Mouse (Mus musculus) left cerebral cortex, postnatal 14 days (tissue): ENCODE results near the gene Med20. TPM values are rescaled to one million over a fixed set of nuclear protein-coding genes. Genes with fewer than 3 reads are reported as not detected.
"Not testable (repeated sequence)": the region's sequence is repeated elsewhere in the genome, so short reads cannot be mapped to it uniquely, and the experiment has no call there.

Source experiments
- DNase-seq, 2 experiments: peaks; one replicate each; pipeline ENCODE4 v3.0.0; 2021 to 2022; ENCODE audit warnings: low spot score in 2 of 2, mixed read lengths in 1 of 2
- intact Hi-C: fragments of 180-260 bp; cut with DNase I; formaldehyde crosslinking; loops from one replicate; pipeline ENCODE4 v1.15.1; 2025
- total RNA-seq, 2 experiments: library from RNA; stranded (reverse); gene quantifications; 2 replicates each; pipeline ENCODE4 v1.2.3; 2021

The Med20 gene
- total RNA-seq, 2 experiments from 2014 or later: 20.8 to 28.9 TPM

GRCm38 (mm10) chr17:47618556-47619311 is 7.4 kb downstream of the Med20 start:
- intact Hi-C loops: no loop called here
- DNase-seq: no peak

GRCm38 (mm10) chr17:47622912-47623554 is 11.7 kb downstream of the Med20 start:
- intact Hi-C loops: no loop called here
- no peak for DNase-seq

GRCm38 (mm10) chr17:47624572-47624971 is 13.2 kb downstream of the Med20 start:
- intact Hi-C loops, DNase-seq: not testable (repeated sequence)

- intact Hi-C loops: loop anchor here (5.0 kb wide), 1 partner anchor 52 kb away; no protein-coding TSS in a partner anchor
- no peak for DNase-seq
These were observed 13.7 kb downstream of the Med20 start for GRCm38 (mm10) chr17:47625088-47625487.

- DNase-seq: no peak
- intact Hi-C loops: loop anchor here (5.0 kb wide), 1 partner anchor 51 kb away; no protein-coding TSS in a partner anchor
These were observed 14.6 kb downstream of the Med20 start for GRCm38 (mm10) chr17:47626031-47626430.

- DNase-seq: no peak
- intact Hi-C loops: loop anchor here (5.0 kb wide), 1 partner anchor 50 kb away; no protein-coding TSS in a partner anchor
These were observed 16.4 kb downstream of the Med20 start for GRCm38 (mm10) chr17:47627791-47628190.

- DNase-seq: peak; percentile 94 to 96
- intact Hi-C loops: loop anchor here (5.0 kb wide), 1 partner anchor 48 kb away; no protein-coding TSS in a partner anchor
These were observed 17.7 kb downstream of the Med20 start for GRCm38 (mm10) chr17:47628851-47629676.

- intact Hi-C loops: loop anchor here (5.0 kb wide), 2 partner anchors 37 to 47 kb away; no protein-coding TSS in a partner anchor
- peak in 1 of 2 experiments; percentile 39 for DNase-seq
These were observed 18.6 kb downstream of the Med20 start for GRCm38 (mm10) chr17:47629717-47630677.

GRCm38 (mm10) chr17:47630678-47631065 is 19.3 kb downstream of the Med20 start, which contains the start of gene Usp49:
Gene Usp49 (plus strand): TSS chr17:47630690.
- intact Hi-C loops: loop anchor here (5.0 kb wide), 1 partner anchor 37 kb away; no protein-coding TSS in a partner anchor
- DNase-seq: no peak

GRCm38 (mm10) chr17:47632181-47632840 is 20.9 kb downstream of the Med20 start:
- intact Hi-C loops: loop anchor here (5.0 kb wide), 1 partner anchor 35 kb away; no protein-coding TSS in a partner anchor

GRCm38 (mm10) chr17:47633999-47634770 is 22.8 kb downstream of the Med20 start:
- no peak for DNase-seq
- intact Hi-C loops: loop anchor here (5.0 kb wide), 1 partner anchor 33 kb away; no protein-coding TSS in a partner anchor

More at GRCm38 (mm10) chr17:47632181-47632840, 20.9 kb downstream of the Med20 start:
- DNase-seq: no peak

GRCm38 (mm10) chr17:47642992-47643391 is 31.6 kb downstream of the Med20 start:
- no peak for DNase-seq
- intact Hi-C loops: loop anchor here (5.0 kb wide), 1 partner anchor 34 kb away; no protein-coding TSS in a partner anchor

- peak; percentile 63 to 84 for DNase-seq
- intact Hi-C loops: no loop called here
These were observed 35.3 kb downstream of the Med20 start for GRCm38 (mm10) chr17:47646683-47647082.

- no peak for DNase-seq
- intact Hi-C loops: no loop called here
These were observed 37.6 kb downstream of the Med20 start for GRCm38 (mm10) chr17:47648966-47649365.

- no peak for DNase-seq
- intact Hi-C loops: no loop called here
These were observed 40.6 kb downstream of the Med20 start for GRCm38 (mm10) chr17:47651953-47652352.

GRCm38 (mm10) chr17:47654346-47654745 is 43.0 kb downstream of the Med20 start:
- intact Hi-C loops, DNase-seq: not testable (repeated sequence)

GRCm38 (mm10) chr17:47655697-47656096 is 44.3 kb downstream of the Med20 start:
- no peak for DNase-seq
- intact Hi-C loops: no loop called here
